Mouse (Mus musculus) gastrocnemius, postnatal 10 days (tissue): ENCODE data around the gene Kcnn4. TPM values are rescaled to one million over a fixed set of nuclear protein-coding genes. Genes with fewer than 3 reads are reported as not detected.
"Not testable (repeated sequence)": the region's sequence is repeated elsewhere in the genome, so short reads cannot be mapped to it uniquely, and the experiment has no call there.

Source experiments
- DNase-seq: peaks from one replicate; pipeline ENCODE4 v3.0.0; 2021; ENCODE audit warnings: mixed read lengths
- total RNA-seq, 2 experiments: library from RNA; stranded (reverse); gene quantifications; 2 replicates each; pipeline ENCODE4 v1.2.3; 2021

Kcnn4 gene
- total RNA-seq, 2 experiments from 2014 or later: 0.14 to 1.8 TPM

DNA sequence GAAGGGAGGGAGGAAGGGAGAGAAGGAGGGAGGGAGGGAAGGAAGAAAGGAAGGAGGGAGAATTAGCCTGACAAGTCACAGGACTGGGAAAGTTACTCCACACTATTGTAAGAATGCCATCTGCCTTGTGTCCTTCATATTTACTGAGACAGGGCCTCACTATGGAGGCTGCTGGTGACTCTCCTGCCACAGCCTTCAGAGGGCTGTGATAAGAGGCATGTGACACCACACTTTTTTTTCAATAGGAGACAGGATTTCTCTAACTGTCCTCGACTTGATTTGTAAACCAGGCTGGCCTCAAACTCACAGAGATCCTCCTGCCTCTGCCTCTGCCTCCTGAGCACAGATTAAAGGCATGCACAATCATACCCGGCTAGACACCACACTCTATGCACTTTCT, 21.6 kb downstream of the Kcnn4 start:
- DNase-seq: no peak

DNA sequence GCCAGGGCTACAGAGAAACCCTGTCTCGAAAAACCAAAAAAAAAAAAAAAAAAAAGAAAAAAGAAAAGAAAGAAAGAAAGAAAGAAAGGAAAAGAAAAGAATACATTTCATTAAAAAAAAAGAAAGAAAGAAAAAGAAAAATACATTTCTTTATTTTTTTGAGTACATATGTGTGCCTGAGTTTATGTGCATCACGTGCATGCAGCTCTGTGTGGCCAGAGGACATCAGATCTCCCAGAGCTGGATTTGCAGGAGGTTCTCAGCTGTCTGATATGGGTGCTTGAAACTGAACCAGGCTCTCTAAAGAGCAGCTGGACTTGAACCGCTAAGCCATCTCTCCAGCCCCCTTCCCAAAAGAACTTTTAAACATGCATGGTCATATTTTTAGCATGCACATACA, 24.0 kb downstream of the Kcnn4 start:
- no peak for DNase-seq

DNA sequence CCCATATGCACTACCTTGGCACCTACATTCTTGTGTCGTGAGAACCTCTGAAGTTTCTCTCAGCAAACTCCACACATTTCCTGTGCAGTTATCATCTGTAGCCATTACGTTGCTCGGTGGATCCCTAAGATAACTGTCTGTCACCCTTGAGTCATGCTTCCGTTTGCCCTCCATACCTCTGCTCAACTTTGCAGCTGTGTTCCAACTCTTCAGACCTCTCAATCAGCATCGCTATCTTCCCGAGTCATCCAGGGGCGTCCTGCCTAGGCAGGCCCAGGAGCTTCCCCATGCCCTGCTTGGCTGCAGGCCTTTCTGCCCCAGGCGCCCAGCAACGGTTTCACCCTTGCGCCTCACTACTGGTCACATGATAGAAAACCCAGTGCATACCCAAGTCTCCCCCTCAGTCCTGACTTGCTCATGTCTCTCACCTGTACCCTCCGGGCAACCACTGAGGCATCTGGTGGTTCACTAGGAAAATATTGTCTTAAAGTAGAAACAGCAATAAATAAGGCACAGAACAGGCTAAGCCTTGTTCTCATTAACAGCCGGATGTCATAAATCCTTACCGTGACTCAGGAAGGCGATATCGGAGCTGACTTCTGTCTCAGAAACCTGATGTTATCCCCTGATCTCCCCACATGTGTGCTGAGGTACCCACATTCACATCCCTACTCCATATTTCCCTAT, 24.6 kb downstream of the Kcnn4 start:
- no peak for DNase-seq

DNA sequence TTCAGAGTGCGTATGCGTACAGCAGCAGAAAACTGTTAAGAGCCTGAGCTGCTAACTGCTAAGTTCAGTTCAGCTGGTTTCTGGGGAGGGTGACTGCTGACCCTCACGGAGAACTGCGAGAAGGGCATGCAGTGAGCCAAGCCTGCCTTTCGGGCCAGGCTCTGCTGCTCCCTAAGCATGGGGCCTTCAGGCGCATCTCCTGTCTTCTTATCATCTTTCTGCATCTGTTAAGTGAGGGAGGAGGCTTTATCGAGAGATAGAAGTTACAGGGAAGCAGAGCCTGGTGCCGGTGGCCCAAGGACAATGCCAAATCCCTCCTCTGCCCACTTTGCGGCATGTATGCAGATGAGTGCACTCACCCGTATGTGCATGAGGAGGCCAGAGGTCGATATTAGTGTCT, 26.8 kb downstream of the Kcnn4 start:
- DNase-seq: no peak

DNA sequence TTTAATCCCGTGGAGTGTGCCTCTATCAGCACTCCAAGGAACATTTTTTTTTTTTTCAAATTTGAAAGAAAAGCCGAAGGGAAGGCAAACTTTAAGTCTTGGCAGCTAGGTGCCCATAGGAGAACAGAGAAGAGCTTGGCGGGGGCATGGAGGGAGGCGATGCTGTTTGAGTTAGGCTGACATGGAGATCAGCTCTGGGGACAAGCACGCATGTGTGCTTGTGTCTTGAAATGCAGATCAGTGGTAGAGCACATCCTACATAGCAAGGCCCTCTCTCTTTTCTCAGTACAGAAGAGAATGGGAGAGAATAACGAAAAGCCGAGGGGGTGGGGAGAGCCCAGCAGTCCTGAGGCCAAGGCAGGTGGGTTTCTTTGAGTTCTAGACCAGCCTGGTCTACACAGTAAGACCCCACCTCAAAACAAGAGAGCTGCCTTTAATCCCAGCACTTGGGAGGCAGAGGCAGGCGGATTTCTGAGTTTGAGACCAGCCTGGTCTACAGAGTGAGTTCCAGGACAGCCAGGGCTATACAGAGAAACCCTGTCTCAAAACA, 28.4 kb downstream of the Kcnn4 start:
- no peak for DNase-seq

DNA sequence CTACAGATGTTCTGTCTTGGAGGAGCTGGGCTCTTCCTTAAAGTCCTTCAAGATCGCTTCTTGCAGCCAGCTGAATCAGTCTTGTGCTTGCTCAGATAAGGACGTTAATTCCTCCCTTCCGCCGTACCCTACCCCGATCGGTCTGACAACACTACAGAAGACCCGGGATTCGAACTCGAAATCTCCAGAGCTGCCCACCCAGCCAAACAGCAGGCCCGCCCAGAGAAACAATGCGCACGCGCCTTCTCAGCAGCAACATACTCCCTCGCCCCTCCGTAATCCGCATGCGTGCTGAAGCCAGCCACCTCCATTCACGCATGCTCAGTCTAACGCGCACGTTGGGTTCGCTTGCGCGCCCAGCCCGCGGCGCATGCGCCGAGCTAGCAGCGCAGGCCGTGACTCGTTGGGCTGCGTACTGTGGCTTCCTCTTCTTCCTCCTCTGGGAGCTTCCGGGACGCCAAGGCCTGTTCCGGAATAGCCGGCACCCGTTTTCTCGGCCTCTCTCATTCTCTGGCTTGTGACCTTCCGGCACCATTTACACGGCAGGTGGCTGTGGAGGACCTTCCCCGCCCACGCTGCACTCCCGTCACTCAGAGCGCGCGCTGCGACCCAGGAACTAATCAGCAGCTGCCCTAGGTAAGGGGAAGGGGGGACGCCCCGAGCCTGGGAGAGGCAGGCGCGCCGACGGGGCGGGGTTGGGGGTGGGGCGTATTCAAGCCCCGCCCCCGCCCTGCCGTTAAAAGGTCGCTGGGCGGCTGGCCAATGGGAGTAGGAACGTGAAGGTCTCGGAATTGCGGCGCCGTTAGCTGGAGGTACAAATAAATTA, 29.4 kb downstream of the Kcnn4 start, which contains the start of gene Smg9:
Gene Smg9, plus strand, starts transcription at position 364 of the 826 bp plus-strand sequence.
- peak; percentile 95 for DNase-seq

DNA sequence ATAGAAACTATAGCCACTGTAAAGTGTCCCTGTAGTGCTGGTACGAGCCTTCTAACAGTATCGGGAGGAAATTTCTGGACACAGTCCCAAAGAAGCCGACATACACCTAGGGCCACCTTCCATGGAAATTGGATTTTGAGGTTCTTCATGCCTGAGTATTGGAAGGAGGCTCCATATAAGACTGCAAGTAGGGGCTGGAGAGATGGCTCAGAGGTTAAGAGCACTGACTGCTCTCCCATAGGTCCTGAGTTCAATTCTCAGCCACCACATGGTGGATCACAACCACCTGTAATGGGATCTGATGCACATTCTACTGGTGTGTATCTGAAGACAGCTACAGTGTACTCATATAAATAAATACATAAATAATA, 30.0 kb downstream of the Kcnn4 start:
- no peak for DNase-seq

DNA sequence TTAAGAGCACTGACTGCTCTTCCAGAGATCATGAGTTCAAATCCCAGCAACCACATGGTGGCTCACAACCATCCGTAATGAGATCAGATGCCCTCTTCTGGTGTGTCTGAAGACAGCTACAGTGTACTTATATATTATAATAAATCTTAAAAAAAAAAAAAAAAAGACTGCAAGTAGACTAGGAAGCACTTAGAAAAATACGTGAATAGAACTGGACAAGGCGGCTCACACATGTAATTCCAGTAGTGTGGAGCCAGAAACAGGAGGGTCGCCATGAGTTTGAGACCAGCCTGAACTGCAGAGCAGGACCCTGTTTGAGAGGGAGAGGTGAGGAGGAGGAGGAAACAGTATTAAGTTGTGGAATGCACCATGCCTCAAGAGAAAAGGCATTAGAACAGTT, 30.4 kb downstream of the Kcnn4 start:
- not testable (repeated sequence) for DNase-seq

DNA sequence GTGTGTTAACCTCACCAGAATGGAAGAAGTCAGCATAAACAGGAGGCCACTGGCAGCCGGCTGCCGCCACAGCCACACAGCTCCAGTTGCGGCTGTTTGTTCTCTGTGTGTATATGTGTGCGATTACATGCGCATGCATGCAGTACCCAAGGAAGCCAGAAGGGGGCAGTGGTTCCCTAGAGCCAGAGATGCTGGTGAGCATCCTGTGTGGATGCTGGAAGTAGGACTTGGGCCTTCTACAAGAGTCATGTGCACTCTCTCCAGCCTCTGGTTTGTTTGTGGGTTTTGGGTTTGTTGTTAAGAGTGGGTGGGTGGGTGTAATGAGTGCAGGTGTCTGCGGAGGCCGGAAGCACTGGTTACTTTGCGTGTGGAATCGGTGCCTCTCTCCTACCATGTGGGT, 32.8 kb downstream of the Kcnn4 start:
- DNase-seq: no peak

DNA sequence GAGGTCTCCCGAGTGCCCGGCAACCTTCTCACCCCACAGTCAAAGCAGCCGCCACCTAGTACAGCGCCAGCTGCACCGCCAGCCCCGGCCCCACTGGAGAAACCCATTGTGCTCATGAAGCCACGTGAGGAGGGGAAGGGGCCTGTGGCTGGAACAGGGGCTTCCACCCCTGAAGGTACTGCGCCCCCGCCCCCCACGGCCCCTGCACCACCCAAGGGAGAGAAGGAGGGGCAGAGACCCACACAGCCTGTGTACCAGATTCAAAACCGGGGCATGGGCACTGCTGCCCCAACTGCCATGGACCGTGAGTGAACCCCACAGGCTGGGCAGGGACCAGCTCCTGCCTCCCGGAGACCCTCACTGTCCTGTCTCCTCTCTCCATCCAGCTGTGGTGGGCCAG, 35.6 kb downstream of the Kcnn4 start:
- DNase-seq: no peak

DNA sequence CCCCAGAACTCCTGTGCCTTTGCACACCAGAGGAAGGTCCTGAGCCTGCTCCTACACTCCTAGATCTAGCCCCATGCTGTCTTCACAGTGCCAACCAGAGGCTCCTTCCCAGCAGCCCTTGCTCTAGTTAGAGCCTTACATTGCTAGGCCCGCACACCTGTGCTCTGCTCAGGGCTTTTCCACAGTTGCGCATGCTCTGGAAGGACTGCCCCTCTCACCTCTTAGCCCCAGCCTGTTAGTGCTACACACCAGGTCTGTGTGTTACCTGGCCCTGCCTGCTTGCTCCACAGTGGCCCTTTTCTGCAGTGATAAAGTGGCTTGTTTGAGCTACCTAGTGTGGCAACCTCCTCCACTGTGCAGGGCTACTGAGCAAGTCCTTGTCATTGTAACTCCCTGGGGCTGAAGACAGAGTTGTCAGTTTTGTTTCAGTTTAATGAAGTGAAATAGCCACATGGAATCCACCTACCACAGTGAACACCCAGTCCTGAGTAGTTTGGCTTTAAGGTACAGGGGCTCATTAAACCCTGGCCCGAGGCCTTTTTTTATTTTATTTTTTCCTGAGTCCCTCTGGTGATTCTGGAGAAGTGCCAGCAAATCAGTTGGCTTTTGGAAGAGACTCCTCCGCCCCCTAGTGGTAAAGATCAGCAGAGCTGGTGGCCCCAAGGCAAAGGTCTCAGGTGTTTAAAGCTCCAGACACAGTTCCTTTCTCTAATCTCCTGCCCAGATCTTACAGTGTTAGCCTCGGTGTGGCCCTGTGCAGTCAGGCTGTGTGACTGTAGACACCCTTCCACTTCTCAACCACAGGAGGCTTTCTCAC, 36.7 kb downstream of the Kcnn4 start:
- DNase-seq: peak; percentile 60

DNA sequence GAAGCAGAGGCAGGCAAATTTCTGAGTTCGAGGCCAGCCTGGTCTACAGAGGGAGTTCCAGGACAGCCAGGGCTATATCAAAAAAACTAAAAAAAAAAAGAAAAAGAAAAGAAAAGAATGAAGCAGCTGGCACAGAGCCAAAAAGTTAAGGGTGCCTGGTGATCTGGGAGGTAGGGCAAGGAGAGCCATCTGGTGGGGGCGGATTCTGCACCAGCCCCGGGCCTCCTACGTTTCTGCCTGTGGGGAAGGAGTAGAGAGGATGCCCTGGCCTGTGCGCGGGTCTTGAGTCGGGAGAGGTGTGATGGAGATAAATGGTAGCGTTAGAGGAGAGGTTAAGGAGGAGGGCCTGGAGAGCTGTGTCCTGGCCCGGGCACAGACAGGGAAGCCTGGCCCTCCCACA, 38.1 kb downstream of the Kcnn4 start:
- DNase-seq: no peak

DNA sequence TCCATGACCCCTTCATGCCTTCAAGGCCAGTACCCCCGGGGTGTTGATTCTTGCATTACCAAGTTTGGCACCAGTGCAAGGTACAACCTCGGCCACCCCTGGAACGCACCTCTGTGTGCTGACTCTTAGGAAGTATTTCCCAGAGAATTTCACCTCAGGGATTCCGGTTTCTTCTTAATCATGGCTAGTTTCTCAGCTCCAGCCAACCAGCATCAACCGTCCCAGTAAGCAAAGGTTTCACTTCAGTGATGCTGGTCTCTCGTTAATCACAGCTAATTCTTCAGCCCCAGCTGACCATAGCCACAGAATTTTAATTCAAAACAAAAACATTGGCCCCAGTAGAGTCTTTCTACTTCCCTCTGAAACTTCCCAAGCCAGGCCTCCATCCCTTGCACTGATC, 40.1 kb downstream of the Kcnn4 start:
- no peak for DNase-seq

DNA sequence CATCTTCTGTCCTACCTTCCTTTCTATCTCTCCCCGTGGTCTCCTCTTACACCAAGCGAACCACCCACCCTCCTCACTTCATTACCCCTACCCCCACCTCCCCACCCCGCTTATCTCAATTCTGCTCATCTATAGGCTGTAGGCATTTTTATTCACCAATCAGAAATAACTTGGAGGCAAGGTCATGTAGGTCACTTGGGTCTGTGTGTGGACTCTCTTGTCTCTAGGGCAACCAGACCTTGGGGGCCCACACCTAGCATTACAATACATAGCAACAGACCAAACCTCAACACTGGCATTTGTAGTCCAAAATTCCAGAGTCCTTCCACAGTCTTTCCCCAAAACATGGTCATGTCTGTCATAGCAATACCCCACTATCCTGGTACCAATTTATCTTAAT, 40.8 kb downstream of the Kcnn4 start:
- no peak for DNase-seq

DNA sequence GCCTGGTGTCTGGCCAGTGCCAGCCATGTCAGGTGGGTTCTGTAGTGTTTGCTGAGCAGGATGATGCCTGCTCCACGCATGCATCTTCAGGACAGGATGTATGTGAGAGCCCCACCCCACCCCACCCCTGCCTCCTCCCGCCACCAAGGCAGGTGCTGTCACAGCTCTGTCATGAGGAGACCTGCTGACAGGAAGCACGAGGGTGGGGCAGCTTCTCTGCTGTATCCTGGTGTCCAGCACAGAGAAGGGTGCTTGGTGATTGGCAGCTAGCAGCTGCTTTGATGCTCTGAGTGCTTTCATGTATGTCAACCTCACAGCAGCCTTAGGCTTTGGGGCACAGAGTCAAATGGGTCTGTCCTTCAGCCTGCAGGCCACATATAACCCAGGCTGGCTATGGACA, 43.6 kb downstream of the Kcnn4 start:
- DNase-seq: no peak

DNA sequence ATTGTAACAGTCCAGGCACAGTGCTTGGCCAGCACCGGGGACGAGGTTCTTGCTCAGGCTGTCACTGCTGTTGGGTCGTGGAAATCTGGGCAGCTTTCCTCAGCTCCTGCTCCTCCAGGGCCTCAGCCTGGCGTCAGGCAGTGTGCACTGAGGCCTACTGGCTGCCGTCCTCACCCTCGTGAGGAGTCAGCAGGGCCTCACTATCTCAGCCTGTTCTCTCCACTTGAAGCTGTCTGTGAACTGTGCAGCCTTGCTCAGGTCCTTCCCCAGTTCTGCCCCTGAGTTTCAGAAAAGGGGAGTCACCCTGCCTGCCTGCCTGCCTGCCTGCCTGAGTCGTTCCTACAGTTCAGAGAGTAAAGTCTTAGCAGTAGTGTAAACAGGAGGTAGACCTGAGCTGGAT, 45.2 kb downstream of the Kcnn4 start:
- DNase-seq: no peak

DNA sequence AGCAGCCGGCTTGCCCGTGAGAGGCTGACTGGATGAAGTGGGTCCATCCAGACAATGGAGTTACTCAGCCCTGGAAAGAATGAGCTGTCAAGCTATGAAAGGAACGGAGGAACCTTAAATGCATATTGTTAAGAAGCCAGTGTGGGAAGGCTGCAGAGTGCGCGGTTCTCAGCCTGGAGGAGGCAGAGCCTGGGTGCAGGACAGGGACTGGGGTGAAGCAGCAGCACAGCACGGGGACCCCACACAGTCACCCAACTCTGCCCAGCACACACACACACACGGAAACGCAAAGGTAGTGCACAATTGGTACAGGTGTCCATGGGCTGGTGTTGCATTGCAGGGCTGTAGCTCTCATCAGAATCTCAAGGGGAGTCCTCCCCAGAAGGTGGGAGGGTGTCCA, 49.5 kb downstream of the Kcnn4 start:
- DNase-seq: no peak

DNA sequence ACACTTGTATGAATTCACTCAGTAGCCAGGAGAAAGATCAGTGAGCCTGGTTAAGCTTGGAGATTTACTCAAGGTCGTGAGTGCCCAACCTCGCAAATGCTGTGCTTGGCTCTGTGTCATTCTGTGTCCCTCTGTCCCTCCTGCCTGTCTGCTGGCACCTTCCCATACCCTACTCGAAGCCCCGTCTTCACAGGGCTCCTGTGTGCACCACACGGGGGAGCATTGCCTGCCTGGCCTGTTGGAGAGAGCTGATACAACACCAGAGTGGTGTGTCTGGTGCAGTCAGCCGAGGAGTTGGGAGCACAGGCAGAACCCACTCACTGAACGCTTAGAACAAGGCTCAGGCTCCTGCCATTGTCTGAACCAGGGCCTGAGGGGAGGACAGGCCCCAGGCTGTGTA, 51.6 kb downstream of the Kcnn4 start:
- DNase-seq: no peak

DNA sequence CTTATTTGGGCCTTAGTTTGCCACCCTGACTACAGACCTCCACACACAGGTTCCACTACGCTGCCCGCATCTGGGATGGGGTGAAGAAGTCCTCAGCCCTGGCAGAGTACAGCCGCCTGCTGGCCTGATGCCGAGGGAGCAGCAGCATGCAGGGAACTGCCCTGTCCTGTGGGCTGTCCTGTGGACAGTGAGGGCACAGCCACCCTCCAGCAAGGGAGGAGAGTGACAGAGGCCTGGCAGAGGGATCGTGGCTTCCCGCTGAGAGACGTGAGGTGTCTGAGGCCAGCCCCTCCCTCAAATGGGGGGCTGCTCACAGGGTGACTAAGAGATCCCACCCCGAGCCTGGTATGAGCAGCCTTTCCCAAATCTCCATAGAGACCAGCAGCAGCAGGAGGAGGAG, 52.2 kb downstream of the Kcnn4 start:
- no peak for DNase-seq

DNA sequence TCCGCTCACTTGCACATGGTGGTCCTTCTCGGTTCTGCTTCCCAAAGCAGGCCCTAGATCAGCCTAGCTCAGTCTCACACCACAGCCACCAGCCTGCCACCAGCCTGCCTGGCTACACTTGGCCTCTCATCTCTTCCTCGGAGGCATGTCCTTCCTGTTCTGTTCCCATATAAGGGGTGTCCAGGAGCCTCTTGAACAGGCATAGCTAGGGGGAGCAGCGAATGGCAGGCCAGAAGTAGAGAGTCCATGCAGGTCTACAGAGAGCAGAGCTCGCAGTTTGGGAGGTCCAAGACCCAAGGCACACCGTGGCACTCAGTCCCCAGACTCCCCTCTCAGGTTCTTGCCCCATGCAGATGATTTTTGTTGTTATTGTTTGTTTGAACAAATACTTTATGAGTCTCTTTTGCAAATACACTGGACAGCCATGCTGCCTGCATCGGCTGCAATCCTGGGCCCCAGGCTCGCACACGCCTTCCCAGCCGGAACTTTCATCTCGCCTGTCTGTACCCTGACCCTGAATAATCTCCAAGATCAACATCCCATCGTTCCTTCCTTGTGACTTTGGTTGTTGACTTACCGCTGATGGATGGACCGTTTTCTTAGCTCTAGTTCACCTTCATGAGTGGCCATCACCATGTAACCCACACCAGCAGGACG, 53.2 kb downstream of the Kcnn4 start:
- no peak for DNase-seq

DNA sequence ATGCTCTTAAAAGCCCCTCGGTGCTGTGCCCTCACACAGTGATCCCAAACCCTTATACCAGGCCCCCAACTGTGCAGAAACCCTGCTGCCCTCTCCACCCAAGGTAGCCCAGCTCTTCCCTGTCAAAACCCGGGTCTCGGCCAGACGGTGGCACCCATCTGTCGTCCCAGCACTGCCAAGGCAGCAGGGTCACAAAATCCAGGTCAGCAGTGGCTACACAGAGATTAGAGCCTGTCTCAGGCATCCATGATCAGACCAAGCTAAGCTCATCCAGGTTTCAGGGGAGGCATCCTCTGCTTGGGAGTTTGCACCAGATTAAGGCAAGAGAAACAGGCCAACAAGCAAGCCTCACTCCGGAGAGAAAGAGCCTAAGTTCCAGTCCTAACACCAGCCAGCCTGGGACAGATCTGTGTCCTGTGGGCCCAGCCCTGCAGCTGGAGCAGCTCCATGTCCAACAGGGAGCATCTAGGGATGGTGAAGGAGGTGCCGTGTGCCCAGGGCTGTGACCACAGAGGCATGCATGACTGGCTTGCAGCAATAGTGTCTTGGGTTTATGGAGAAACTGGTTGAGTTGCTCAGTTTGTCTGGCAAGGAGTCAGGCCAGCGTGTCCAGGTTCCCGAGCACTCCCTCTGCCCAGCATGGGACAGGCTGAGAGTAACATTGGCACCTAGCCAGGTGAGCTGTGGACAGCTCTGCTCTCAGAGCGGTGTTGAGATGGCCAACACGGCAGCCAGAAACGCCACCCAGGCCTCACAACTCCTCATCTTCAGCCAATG, 54.1 kb downstream of the Kcnn4 start:
- peak; percentile 45 for DNase-seq
